Mouse (Mus musculus) 3T3-L1 (cell line): ENCODE measurements around the gene Pfkfb2.
"Not testable (repeated sequence)": the region's sequence is repeated elsewhere in the genome, so short reads cannot be mapped to it uniquely, and the experiment has no call there.

Experiments
- DNase-seq: peaks from one replicate; pipeline ENCODE4 v3.0.0-alpha.2; 2015; ENCODE audit warnings: low read depth, low spot score

The Pfkfb2 gene

DNA sequence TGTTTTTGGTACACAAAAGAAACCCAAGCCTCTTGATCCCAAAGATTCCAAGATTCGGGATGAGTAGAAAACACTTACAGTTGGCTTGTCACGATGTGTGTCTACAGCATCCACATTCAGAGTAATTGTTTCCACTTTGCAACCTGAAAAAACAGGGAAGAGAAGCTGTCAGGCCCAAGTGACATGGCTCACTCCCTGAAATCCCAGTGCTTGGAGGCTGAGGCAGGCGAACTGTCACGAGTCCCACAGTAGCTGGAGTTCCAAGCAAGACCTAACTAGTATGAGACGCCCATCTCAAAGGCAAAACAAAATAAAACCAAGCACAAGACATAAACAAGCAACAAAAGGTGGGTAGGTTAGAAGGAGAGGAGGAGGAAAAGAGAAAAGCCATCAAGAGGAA is 30.5 kb downstream of the Pfkfb2 start:
- no peak for DNase-seq

DNA sequence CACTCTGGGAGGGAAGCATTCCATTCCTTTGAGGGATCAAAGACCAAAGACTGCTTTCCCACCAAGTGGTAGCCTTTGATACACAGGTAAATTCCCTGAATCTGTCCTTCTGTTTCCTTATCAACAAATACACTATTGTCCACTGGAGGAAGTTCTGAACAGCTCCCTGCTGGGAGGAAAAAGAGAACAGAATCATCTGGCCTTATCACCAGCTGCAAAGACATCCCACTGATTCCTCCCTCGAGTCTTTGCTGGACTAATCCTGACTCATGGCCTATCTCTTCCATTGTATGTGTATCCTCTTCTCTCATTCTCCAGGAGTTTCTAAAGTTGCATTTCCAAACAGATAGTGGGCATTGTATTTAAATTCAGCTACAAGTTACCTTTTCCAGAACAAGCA is 45.1 kb downstream of the Pfkfb2 start:
- DNase-seq, result no peak

DNA sequence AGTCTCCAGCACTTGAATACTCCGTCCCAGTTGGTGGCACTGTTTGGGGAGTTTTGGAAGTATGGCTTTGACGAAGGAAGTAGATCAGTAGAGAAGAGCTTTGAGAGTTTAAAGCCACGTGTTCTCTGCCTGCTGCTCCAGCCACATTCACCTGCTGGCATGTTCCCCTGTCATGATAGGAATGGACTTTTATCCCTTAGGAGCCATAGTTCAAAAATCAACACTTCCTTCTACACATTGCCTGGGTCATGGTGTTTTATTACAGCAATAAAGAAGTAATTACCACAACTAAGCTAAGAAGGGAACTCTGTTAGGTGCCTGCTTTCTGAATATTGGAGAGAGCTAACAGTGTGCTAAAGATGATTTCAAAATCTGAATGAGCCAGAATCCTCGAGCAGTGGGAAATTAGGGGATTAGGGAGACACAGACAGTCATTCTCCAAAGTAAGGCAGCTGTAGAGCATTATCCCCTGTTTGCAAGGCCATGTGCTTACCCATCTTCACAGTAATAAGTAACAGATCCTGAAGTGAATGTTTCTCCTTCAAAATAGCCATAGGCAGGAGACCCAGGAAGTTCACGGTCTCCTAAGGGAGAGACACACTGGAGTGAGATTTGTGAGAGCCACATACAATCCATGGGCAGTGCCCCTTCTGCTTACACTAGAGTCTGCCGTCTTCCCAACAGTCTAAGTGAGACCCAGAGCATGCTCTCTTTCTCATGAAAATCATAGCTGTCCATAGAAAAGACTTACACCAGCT is 47.2 kb downstream of the Pfkfb2 start:
- DNase-seq, result no peak

DNA sequence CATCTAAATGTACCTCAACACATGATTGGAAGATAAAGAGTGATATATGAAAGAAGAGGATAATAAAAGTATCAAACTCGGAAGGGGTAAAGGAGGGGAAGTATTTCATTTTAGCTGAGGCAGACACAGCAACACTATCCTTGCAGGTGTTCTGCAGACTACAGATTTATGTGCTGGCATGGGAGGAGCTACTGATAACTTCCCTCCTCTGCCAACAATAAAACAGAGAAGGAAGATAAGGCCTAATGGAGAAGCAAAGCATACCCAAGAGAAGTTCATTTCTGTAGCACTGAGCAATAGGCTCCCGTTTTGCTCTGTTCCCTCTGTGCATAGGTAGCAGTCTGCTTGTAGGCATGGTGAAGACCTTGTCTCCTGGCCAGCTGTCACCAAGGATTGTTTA is 48.0 kb downstream of the Pfkfb2 start:
- no peak for DNase-seq

DNA sequence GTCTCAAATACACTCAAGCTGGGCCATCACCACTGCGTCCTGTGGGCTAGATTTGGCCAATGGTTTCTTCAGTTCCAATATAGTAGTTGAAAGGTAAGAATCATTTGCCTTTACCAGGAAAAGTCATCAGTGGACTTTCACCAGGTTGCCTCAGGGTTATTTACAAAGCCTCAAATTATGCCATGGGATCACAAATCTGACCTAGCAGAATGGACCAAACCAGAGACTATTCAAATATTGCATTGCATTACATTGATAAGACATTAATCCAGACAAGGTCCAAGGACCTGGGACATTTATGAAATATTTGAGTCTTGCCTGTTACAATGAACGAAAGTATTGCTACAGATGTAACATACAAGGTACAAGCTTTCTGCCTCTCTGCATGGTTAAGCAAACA is 50.5 kb downstream of the Pfkfb2 start:
- no peak for DNase-seq

DNA sequence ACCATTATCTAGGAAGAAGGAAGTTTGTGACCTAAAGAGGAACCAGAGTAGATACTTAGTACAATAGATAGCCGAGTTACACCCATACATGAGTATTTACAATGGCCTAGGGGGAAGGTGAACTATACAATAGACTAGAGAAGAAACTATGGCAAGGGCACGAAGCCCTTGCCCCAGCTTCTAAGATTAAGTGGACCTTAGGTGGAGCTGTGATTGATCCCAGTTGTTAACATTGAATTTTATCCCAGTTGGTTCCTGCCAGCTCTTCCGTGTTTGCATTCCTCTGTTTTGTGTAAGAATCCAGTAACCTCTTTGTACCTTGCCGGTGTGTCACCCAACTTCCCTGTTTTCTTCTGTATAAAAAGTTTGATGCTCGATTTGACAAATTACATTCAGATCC is 65.5 kb downstream of the Pfkfb2 start:
- not testable (repeated sequence) for DNase-seq

DNA sequence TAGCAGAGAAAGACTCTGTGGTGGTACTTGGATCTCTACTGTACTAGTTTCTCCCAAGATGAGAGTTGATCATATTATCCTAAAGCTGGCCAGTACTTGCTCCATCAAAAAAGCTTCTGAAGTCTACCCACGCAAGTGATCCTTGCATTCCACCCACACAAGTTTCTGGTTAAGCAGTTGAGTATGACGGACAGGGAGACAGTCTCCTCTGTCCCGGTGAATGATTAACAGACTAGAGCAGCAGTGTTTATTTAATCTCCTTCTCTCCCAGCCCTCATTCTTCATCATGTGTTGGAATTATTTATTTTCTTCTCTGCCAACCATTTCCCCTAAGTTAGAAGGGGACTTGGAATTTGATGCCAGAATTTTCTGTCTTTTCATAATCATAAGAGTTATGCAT is 67.6 kb downstream of the Pfkfb2 start, which contains the start of gene C4bp:
Gene C4bp, minus strand, starts transcription at position 179 of the 400 bp plus-strand sequence.
- DNase-seq, result no peak

DNA sequence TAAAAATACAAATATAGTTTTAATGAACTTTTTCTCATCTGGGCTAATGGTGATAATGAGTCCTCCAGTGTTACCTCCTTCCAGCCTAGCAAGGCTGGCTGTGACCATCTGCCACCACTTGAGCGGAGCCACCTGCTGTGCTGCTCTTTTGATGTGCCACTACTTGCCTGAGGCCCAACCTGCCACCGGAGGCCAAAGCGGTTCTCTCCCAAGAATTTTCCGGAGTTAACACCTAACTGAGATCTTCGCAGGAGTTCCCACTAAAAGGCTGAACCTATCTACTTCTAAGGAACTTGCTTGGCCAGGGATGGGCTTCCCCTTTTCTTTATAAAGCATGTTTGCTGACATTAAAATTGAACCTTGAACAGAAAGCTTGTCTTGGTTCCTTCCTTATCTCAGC is 69.4 kb downstream of the Pfkfb2 start:
- DNase-seq, result not testable (repeated sequence)

DNA sequence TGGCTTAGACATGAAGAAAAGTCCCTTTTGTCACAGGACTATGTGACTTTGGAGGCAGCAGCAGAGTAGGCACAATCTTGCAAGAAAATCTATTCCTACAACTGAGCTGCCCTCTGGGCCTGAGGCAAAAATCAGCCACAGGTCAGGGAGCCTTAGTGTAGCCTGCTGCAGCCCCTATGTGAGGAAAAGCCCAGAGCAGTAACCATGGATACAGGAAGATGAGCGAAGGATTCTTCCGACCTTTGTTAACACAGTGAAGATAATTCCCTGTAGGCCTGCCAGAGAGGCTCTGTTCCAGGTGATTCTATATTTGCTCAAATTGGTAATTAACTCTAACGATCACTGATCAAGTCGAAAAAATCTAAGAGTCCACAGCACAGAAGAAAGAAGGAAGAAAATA is 85.0 kb downstream of the Pfkfb2 start:
- DNase-seq, result no peak

DNA sequence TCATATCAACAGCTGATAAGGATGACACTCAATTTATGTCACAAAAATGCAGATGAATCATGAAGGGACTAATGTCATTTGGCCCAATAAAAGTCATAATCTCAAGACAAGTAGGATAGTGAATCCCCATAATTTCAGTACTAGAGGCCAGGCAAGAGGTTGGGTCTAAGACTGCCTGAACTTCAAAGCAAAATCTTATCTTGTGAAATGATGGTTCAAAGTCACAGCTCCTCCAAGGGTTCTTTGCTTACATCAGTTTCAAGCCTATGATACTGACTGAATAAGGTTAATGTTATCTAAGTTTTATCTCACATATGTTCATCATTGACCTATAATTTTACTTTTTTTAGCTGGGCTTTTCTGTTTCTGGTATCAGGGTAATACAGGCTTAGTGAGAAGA is 88.1 kb downstream of the Pfkfb2 start:
- no peak for DNase-seq
